Mouse (Mus musculus): ENCODE measurements at regions not wholly inside any gene's neighbourhood (a gene's known extent, or its start where the extent isn't known, plus 50 kb on each side); places are given as distances from the start of the nearest gene placed in this dataset.
"Not testable (repeated sequence)": the region's sequence is repeated elsewhere in the genome, so short reads cannot be mapped to it uniquely, and the experiment has no call there.

- WGBS = 95% methylated on average over 5 of the region's 5 CpGs
- Histone ChIP-seq H3K36me3 (ENCODE audit: control insufficient read depth, insufficient read depth, low read length) (no peaks in the 10 kb centered on the region), H3K4me1 (ENCODE audit: control insufficient read depth, insufficient read depth, low read length) (no peaks in the 10 kb centered on the region), H3K27ac (ENCODE audit: insufficient read depth, low read depth, low read length) (no peak overlapping the region), H3K4me3 (ENCODE audit: insufficient read depth, low read depth, low read length) (no peak overlapping the region), H3K27me3 (replicated peaks; ENCODE audit: control insufficient read depth, insufficient read depth, low read length) (no peaks in the 10 kb centered on the region)
- TF ChIP-seq CTCF (conservative IDR thresholded peaks at IDR 0.05; ENCODE audit: insufficient read depth, insufficient read length, low read depth, low read length) (no peak), POLR2A (IDR thresholded peaks at IDR 0.05; ENCODE audit: low read depth, low read length) (no peak)
- DNase-seq = no peak
These were observed 91.2 kb upstream of the Sipa1l1 start for GRCm38 (mm10) chr12:82077945-82078344.

- Histone ChIP-seq H3K4me1 (ENCODE audit: control insufficient read depth, insufficient read depth, low read length) (no peaks in the 10 kb centered on the region), H3K27me3 (replicated peaks; ENCODE audit: control insufficient read depth, insufficient read depth, low read length) (no peaks in the 10 kb centered on the region)
- no peak for DNase-seq
These were observed 90.4 kb upstream of the Sipa1l1 start for GRCm38 (mm10) chr12:82078740-82079139.

DNA sequence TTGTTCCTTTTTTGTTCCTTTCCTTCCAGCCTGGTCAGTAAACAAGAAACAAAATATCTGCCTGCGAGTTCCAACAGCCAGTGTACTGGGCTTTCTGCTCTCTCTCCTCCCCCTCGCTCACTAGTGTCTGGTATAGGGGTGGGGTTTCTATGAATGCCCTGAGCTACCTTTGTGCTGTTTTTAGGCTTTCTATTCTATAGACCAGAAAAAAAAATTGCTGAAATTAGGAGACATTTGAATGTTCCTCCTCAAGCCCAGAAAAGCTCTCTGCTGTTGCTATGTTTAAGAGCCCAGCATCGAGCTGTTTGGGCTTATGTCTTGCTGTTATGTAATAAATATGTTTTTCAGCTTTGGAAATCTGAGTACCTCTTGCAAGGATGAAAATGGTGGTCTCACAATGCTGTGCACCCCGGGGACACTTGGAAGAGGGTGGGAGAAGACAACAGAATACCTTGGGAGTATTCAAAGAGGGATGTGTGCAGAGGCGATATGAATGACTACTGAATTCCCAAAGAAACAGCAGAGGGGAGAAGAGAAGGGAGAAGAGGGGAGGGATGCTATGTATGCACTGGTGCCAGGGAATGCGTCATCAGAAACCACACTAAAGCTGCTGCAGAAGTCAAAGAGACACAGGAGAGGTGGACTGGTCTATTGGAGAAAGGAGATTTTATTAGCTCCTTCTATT lies 88.8 kb upstream of the Sipa1l1 start:
- no peak overlapping the region for H3K27ac ChIP-seq (ENCODE audit: insufficient read depth, low read depth, low read length)
- TF ChIP-seq CTCF (conservative IDR thresholded peaks at IDR 0.05; ENCODE audit: insufficient read depth, insufficient read length, low read depth, low read length) = no peak
- no peak for TF ChIP-seq POLR2A (IDR thresholded peaks at IDR 0.05; ENCODE audit: low read depth, low read length)
- no peaks in the 10 kb centered on the region for H3K4me1 ChIP-seq (ENCODE audit: control insufficient read depth, insufficient read depth, low read length)
- no peak overlapping the region for H3K4me3 ChIP-seq (ENCODE audit: insufficient read depth, low read depth, low read length)
- no peaks in the 10 kb centered on the region for H3K36me3 ChIP-seq (ENCODE audit: control insufficient read depth, insufficient read depth, low read length)
- 82% methylated on average over 6 of the region's 6 CpGs for WGBS
- no peaks in the 10 kb centered on the region for H3K27me3 ChIP-seq (replicated peaks; ENCODE audit: control insufficient read depth, insufficient read depth, low read length)
- DNase-seq = no peak

More at GRCm38 (mm10) chr12:82078740-82079139, 90.4 kb upstream of the Sipa1l1 start:
- Histone ChIP-seq H3K27ac (ENCODE audit: insufficient read depth, low read depth, low read length) (no peak overlapping the region), H3K4me3 (ENCODE audit: insufficient read depth, low read depth, low read length) (no peak overlapping the region), H3K36me3 (ENCODE audit: control insufficient read depth, insufficient read depth, low read length) (no peaks in the 10 kb centered on the region)
- no peak for TF ChIP-seq POLR2A (IDR thresholded peaks at IDR 0.05; ENCODE audit: low read depth, low read length)
- TF ChIP-seq CTCF (conservative IDR thresholded peaks at IDR 0.05; ENCODE audit: insufficient read depth, insufficient read length, low read depth, low read length) = no peak

DNA sequence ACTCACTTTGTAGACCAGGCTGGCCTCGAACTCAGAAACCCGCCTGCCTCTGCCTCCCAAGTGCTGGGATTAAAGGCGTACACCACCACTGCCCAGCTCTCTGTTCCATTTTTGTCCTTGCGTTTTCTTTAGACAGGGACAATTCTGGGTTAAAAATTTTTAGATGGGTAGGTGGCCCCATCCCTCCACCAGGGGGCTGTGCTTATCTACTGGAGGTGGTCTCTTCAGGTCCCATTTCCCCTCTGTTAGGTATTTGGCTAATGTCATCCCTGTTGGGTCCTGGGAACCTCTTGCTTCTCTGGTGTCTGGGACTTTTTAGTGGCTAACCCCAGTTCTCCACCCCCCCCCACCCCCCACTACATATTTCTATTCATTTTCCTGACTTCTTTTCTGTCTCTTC lies 86.5 kb upstream of the Sipa1l1 start:
- not testable (repeated sequence) for H3K4me1 ChIP-seq (ENCODE audit: control insufficient read depth, insufficient read depth, low read length); H3K27me3 ChIP-seq (replicated peaks; ENCODE audit: control insufficient read depth, insufficient read depth, low read length); H3K4me3 ChIP-seq (ENCODE audit: insufficient read depth, low read depth, low read length); DNase-seq; H3K36me3 ChIP-seq (ENCODE audit: control insufficient read depth, insufficient read depth, low read length); H3K27ac ChIP-seq (ENCODE audit: insufficient read depth, low read depth, low read length)
- WGBS = 93% methylated on average over 4 of the region's 4 CpGs

DNA sequence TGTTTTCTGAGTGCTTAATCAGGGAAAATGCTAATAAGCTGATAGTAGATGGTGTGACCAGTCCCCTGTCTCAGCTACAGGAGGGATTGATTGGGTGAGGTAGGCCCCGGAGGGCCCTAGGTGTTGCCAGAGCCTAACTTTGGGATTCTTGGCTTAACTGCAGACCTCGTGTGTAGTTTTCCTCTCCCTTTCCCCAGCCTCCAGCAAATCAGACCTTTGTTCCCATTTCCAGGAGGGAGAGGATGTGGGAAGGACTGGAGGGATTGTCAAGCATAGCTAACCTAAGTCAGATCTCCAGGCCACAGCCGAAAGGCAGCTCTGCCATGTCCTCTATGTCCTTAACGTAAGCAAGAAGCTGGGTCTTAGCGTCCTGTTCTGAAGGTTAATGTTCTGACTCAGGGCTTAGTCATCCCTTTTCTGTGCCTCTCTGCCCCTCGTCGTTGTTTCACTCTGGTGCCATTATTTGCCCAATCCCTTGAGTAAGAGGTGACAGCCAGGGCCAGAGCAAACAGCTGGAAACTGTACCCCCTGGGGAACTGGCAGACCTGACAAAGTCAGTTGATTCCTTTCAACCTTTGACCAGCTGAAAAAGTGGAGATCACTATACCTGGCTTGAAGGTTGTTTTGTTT lies 83.2 kb upstream of the Sipa1l1 start:
- TF ChIP-seq POLR2A (IDR thresholded peaks at IDR 0.05; ENCODE audit: low read depth, low read length) (no peak), CTCF (conservative IDR thresholded peaks at IDR 0.05; ENCODE audit: insufficient read depth, insufficient read length, low read depth, low read length) (no peak)
- H3K4me1 ChIP-seq (ENCODE audit: control insufficient read depth, insufficient read depth, low read length) = peaks cover 5% of the 10 kb centered on the region; the same call in 1 of the 2 replicates
- 50% methylated on average over 7 of the region's 7 CpGs for WGBS
- no peak overlapping the region for H3K4me3 ChIP-seq (ENCODE audit: insufficient read depth, low read depth, low read length)
- no peaks in the 10 kb centered on the region for H3K36me3 ChIP-seq (ENCODE audit: control insufficient read depth, insufficient read depth, low read length)
- DNase-seq = peak; percentile 80
- H3K27ac ChIP-seq (ENCODE audit: insufficient read depth, low read depth, low read length) = peak overlapping the region; percentile 25; the same call in 1 of the 2 replicates
- H3K27me3 ChIP-seq (replicated peaks; ENCODE audit: control insufficient read depth, insufficient read depth, low read length) = no peaks in the 10 kb centered on the region

DNA sequence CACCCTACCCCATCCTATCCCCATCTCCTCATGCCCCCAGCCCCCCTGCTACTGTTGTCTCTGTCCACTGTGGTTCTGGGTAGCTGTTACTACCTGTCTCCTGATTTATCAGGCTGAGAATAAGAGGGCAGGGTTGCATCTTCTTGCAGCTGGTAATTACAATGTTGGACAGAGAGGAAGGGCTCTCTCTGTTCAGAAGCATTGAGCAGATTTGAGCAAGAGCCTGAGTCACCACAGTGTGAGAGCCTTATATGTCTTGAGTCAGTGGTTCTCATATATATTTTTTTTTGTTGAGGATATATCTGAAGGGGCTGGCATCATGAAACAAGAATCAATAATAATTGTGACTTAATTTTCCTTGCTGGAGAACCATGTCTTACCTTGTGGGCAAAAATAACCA lies 82.7 kb upstream of the Sipa1l1 start:
- no peaks in the 10 kb centered on the region for H3K36me3 ChIP-seq (ENCODE audit: control insufficient read depth, insufficient read depth, low read length)
- no peaks in the 10 kb centered on the region for H3K27me3 ChIP-seq (replicated peaks; ENCODE audit: control insufficient read depth, insufficient read depth, low read length)
- no peak for TF ChIP-seq CTCF (conservative IDR thresholded peaks at IDR 0.05; ENCODE audit: insufficient read depth, insufficient read length, low read depth, low read length)
- TF ChIP-seq POLR2A (IDR thresholded peaks at IDR 0.05; ENCODE audit: low read depth, low read length) = no peak
- no peak overlapping the region for H3K4me3 ChIP-seq (ENCODE audit: insufficient read depth, low read depth, low read length)
- peaks cover 5% of the 10 kb centered on the region; the same call in 1 of the 2 replicates for H3K4me1 ChIP-seq (ENCODE audit: control insufficient read depth, insufficient read depth, low read length)
- no peak for DNase-seq
- H3K27ac ChIP-seq (ENCODE audit: insufficient read depth, low read depth, low read length) = no peak overlapping the region

- Histone ChIP-seq H3K36me3 (ENCODE audit: control insufficient read depth, insufficient read depth, low read length) (no peaks in the 10 kb centered on the region), H3K27me3 (replicated peaks; ENCODE audit: control insufficient read depth, insufficient read depth, low read length) (no peaks in the 10 kb centered on the region), H3K4me1 (ENCODE audit: control insufficient read depth, insufficient read depth, low read length) (peaks cover 5% of the 10 kb centered on the region; the same call in 1 of the 2 replicates), H3K4me3 (ENCODE audit: insufficient read depth, low read depth, low read length) (no peak overlapping the region), H3K27ac (ENCODE audit: insufficient read depth, low read depth, low read length) (no peak overlapping the region)
- DNase-seq = no peak
- 91% methylated on average over 6 of the region's 6 CpGs for WGBS
- TF ChIP-seq POLR2A (IDR thresholded peaks at IDR 0.05; ENCODE audit: low read depth, low read length) (no peak), CTCF (conservative IDR thresholded peaks at IDR 0.05; ENCODE audit: insufficient read depth, insufficient read length, low read depth, low read length) (no peak)
These were observed 79.8 kb upstream of the Sipa1l1 start for GRCm38 (mm10) chr12:82089288-82089687.

Measured in kidney, adult 2 months (tissue).